Comparison of ENCODE assay signal across 23 mouse cellular contexts in genomic region chr6:67163947-67164346, GRCm38 (mm10).
"Had no signal": no experiment of that assay in that cellular context is flagged by ENCODE, and none has a peak within 500 bp of the region (broad histone marks: within the 10 kb centered on the region; RNA-seq: fewer than 3 reads in every experiment).

No protein-coding gene starts in this region.

- H3K4me2 ChIP-seq: heart, embryonic 12.5 days; hindbrain, embryonic 13.5 days; hindbrain, embryonic 15.5 days; kidney, embryonic 15.5 days; limb, embryonic 12.5 days had no signal

- H3K27me3 ChIP-seq: heart, embryonic 12.5 days; hindbrain, embryonic 13.5 days; hindbrain, embryonic 15.5 days; kidney, embryonic 15.5 days; limb, embryonic 12.5 days had no signal

- ATAC-seq: hindbrain, postnatal 0 days; intestine, embryonic 16.5 days had no signal

- H3K9me3 ChIP-seq: heart, embryonic 10.5 days; heart, embryonic 12.5 days; hindbrain, embryonic 13.5 days; hindbrain, embryonic 15.5 days; kidney, embryonic 15.5 days; limb, embryonic 10.5 days; limb, embryonic 12.5 days had no signal

- H3K36me3 ChIP-seq: heart, embryonic 10.5 days; heart, embryonic 12.5 days; hindbrain, embryonic 13.5 days; hindbrain, embryonic 15.5 days; kidney, embryonic 15.5 days; limb, embryonic 10.5 days; limb, embryonic 12.5 days had no signal

- H3K4me1 ChIP-seq: limb, embryonic 12.5 days had no signal

- H3K9ac ChIP-seq: heart, embryonic 12.5 days; hindbrain, embryonic 13.5 days; hindbrain, embryonic 15.5 days; kidney, embryonic 15.5 days; limb, embryonic 12.5 days had no signal

- H3K27ac ChIP-seq: gastrocnemius, adult 2 months; heart, embryonic 10.5 days; hindbrain, embryonic 13.5 days; hindbrain, embryonic 15.5 days; hindbrain, postnatal 0 days; kidney, embryonic 15.5 days; kidney, postnatal 0 days; limb, embryonic 10.5 days; limb, embryonic 12.5 days had no signal

- DNase-seq: gastrocnemius, adult 2 months; gastrocnemius, postnatal 10 days; gastrocnemius, postnatal 25 days; heart, adult 18-20 months; heart, postnatal 14 days; heart, postnatal 36 days; kidney, adult 11 months; kidney, adult 2 months; kidney, adult 9 months; kidney, postnatal 14 days; kidney, postnatal 36 days; layer of hippocampus, adult 9-11 months; layer of hippocampus, postnatal 36 days had no signal

- H3K4me3 ChIP-seq: gastrocnemius, adult 2 months; heart, embryonic 10.5 days; heart, embryonic 12.5 days; hindbrain, embryonic 13.5 days; hindbrain, embryonic 15.5 days; kidney, embryonic 15.5 days; limb, embryonic 10.5 days; limb, embryonic 12.5 days had no signal
